Mouse (Mus musculus) CH12.LX (cell line): ENCODE results near the gene Paics. TPM values are rescaled to one million over a fixed set of nuclear protein-coding genes. Genes with fewer than 3 reads are reported as not detected.
"Not testable (repeated sequence)": the region's sequence is repeated elsewhere in the genome, so short reads cannot be mapped to it uniquely, and the experiment has no call there.

Experiments
- DNase-seq: peaks from one replicate; pipeline ENCODE4 v3.0.0-alpha.2; 2013; ENCODE audit errors: extremely low read depth
- H3K27ac ChIP-seq: 2 replicates; pipeline ENCODE4 v1.5.1; 2012; ENCODE audit warnings: low read depth, mild to moderate bottlenecking, control low read depth, moderate library complexity; ENCODE audit not compliant: insufficient read depth
- H3K27me3 ChIP-seq: replicated peaks from 2 replicates; pipeline ENCODE3; 2012; ENCODE audit warnings: inconsistent platforms
- H3K36me3 ChIP-seq, 2 experiments: replicated peaks in 1 of 2; 2 replicates each; pipeline versions ENCODE3 to v1.6.1; 2012; ENCODE audit warnings: inconsistent platforms in 1 of 2, low read length in 1 of 2, mild to moderate bottlenecking in 1 of 2, mixed read lengths in 1 of 2, moderate library complexity in 1 of 2; ENCODE audit not compliant: control insufficient read depth in 1 of 2, insufficient read depth in 1 of 2
- H3K4me1 ChIP-seq, 2 experiments: 2 replicates each; pipeline ENCODE4 v1.6.1; 2012; ENCODE audit warnings: inconsistent platforms in 1 of 2, moderate library complexity in 1 of 2; ENCODE audit not compliant: insufficient read depth in 2 of 2, control insufficient read depth in 1 of 2
- H3K4me2 ChIP-seq: 2 replicates; pipeline ENCODE4 v1.6.1; 2012; ENCODE audit warnings: low read depth, mild to moderate bottlenecking, control low read depth; ENCODE audit not compliant: poor library complexity, insufficient read depth, severe bottlenecking
- H3K4me3 ChIP-seq, 3 experiments: fragments of 150-350 bp in 1 of 3; sonication (generic) in 1 of 3; replicated peaks in 1 of 3; 2 replicates each; pipeline versions ENCODE3 to v1.5.1; 2011 to 2012; ENCODE audit warnings: low read depth in 2 of 3, low read length in 2 of 3, mild to moderate bottlenecking in 2 of 3, moderate library complexity in 2 of 3, control low read depth in 1 of 3, improper control_type of control experiment in 1 of 3, inconsistent platforms in 1 of 3, mixed read lengths in 1 of 3; ENCODE audit not compliant: poor library complexity in 1 of 3
- H3K79me2 ChIP-seq: replicated peaks from 2 replicates; pipeline ENCODE4 v1.6.1; 2012; ENCODE audit warnings: mild to moderate bottlenecking, moderate library complexity; ENCODE audit not compliant: control insufficient read depth, poor library complexity, insufficient read depth, severe bottlenecking; ENCODE audit errors: extremely low read depth
- H3K9ac ChIP-seq: 2 replicates; pipeline ENCODE4 v1.6.1; 2012; ENCODE audit warnings: low read depth, mild to moderate bottlenecking, control low read depth, moderate library complexity; ENCODE audit not compliant: insufficient read depth
- H3K9me3 ChIP-seq: replicated peaks from 2 replicates; pipeline ENCODE3; 2012; ENCODE audit warnings: low read length, inconsistent platforms, mixed read lengths
- BHLHE40 ChIP-seq: IDR thresholded peaks from 2 replicates; pipeline ENCODE4 v1.6.1; 2011; ENCODE audit warnings: mild to moderate bottlenecking, low read depth, low read length, improper control_type of control experiment
- CHD1 ChIP-seq: IDR thresholded peaks from 2 replicates; pipeline ENCODE4 v1.6.1; 2012; ENCODE audit warnings: low read depth, low read length, improper control_type of control experiment, inconsistent platforms
- CHD2 ChIP-seq: IDR thresholded peaks from 2 replicates; pipeline ENCODE4 v1.6.1; 2011; ENCODE audit warnings: low read length, improper control_type of control experiment
- CTCF ChIP-seq, 2 experiments: IDR thresholded peaks in 1 of 2; conservative IDR thresholded peaks in 1 of 2; 2 replicates each; pipeline ENCODE4 v1.5.1; 2011 to 2012; ENCODE audit warnings: low read depth in 2 of 2, low read length in 2 of 2, improper control_type of control experiment in 1 of 2, inconsistent platforms in 1 of 2, mild to moderate bottlenecking in 1 of 2, moderate library complexity in 1 of 2
- EP300 ChIP-seq: IDR thresholded peaks from 2 replicates; pipeline ENCODE4 v1.6.1; 2011; ENCODE audit warnings: low read length, improper control_type of control experiment
- ETS1 ChIP-seq: conservative IDR thresholded peaks from 2 replicates; pipeline ENCODE4 v1.6.1; 2012; ENCODE audit warnings: low read depth, mild to moderate bottlenecking, inconsistent platforms, low read length, improper control_type of control experiment, moderate library complexity
- GABPA ChIP-seq: IDR thresholded peaks from 2 replicates; pipeline ENCODE4 v1.6.1; 2012; ENCODE audit warnings: low read depth, low read length, improper control_type of control experiment, inconsistent platforms; ENCODE audit not compliant: insufficient replicate concordance
- HCFC1 ChIP-seq: IDR thresholded peaks from 2 replicates; pipeline ENCODE4 v1.6.1; 2012; ENCODE audit warnings: low read depth, mild to moderate bottlenecking, inconsistent platforms, low read length, improper control_type of control experiment
- JUND ChIP-seq: conservative IDR thresholded peaks from 2 replicates; pipeline ENCODE4 v1.6.1; 2011; ENCODE audit warnings: low read depth, low read length, improper control_type of control experiment
- KAT2A ChIP-seq: IDR thresholded peaks from 2 replicates; pipeline ENCODE4 v1.6.1; 2012; ENCODE audit warnings: low read length, improper control_type of control experiment, inconsistent platforms; ENCODE audit not compliant: insufficient replicate concordance
- MAX ChIP-seq: IDR thresholded peaks from 2 replicates; pipeline ENCODE4 v1.6.1; 2011; ENCODE audit warnings: low read length, improper control_type of control experiment
- MEF2A ChIP-seq: IDR thresholded peaks from 2 replicates; pipeline ENCODE4 v1.6.1; 2014; ENCODE audit warnings: low read depth, mild to moderate bottlenecking, inconsistent platforms, low read length, improper control_type of control experiment, borderline replicate concordance
- MYC ChIP-seq: IDR thresholded peaks from 2 replicates; pipeline ENCODE4 v1.6.1; 2011; ENCODE audit warnings: low read depth, mild to moderate bottlenecking, improper control_type of control experiment, low read length
- NELFE ChIP-seq: IDR thresholded peaks from 2 replicates; pipeline ENCODE4 v1.6.1; 2011; ENCODE audit warnings: low read depth, low read length, improper control_type of control experiment
- NRF1 ChIP-seq: IDR thresholded peaks from 2 replicates; pipeline ENCODE4 v1.6.1; 2014; ENCODE audit warnings: low read depth, mild to moderate bottlenecking, inconsistent platforms, low read length, improper control_type of control experiment, moderate library complexity
- PAX5 ChIP-seq: IDR thresholded peaks from 2 replicates; pipeline ENCODE4 v1.6.1; 2012; ENCODE audit warnings: low read length, inconsistent platforms, mixed read lengths
- POLR2A ChIP-seq: IDR thresholded peaks from 2 replicates; pipeline ENCODE4 v1.6.1; 2011; ENCODE audit warnings: low read depth, mild to moderate bottlenecking, improper control_type of control experiment, low read length
- POLR2AphosphoS2 ChIP-seq: IDR thresholded peaks from 2 replicates; pipeline ENCODE4 v1.6.1; 2011; ENCODE audit warnings: low read depth, low read length, improper control_type of control experiment
- RAD21 ChIP-seq: IDR thresholded peaks from 2 replicates; pipeline ENCODE4 v1.6.1; 2011; ENCODE audit warnings: low read depth, mild to moderate bottlenecking, low read length, improper control_type of control experiment, moderate library complexity
- RCOR1 ChIP-seq: conservative IDR thresholded peaks from 2 replicates; pipeline ENCODE4 v1.6.1; 2012; ENCODE audit warnings: low read depth, mild to moderate bottlenecking, inconsistent platforms, low read length, improper control_type of control experiment
- SIN3A ChIP-seq: IDR thresholded peaks from 2 replicates; pipeline ENCODE4 v1.6.1; 2012; ENCODE audit warnings: low read length, improper control_type of control experiment, inconsistent platforms
- TCF12 ChIP-seq: IDR thresholded peaks from 2 replicates; pipeline ENCODE4 v1.6.1; 2014; ENCODE audit warnings: low read depth, mild to moderate bottlenecking, inconsistent platforms, low read length, improper control_type of control experiment
- USF2 ChIP-seq: conservative IDR thresholded peaks from 2 replicates; pipeline ENCODE4 v1.6.1; 2011; ENCODE audit warnings: low read depth, low read length, improper control_type of control experiment
- ZKSCAN1 ChIP-seq: IDR thresholded peaks from 2 replicates; pipeline ENCODE4 v1.6.1; 2012; ENCODE audit warnings: low read depth, inconsistent platforms, low read length, improper control_type of control experiment, borderline replicate concordance
- ZMIZ1 ChIP-seq: IDR thresholded peaks from 2 replicates; pipeline ENCODE4 v1.6.1; 2012; ENCODE audit warnings: low read depth, mild to moderate bottlenecking, inconsistent platforms, low read length, improper control_type of control experiment
- ZNF384 ChIP-seq: IDR thresholded peaks from 2 replicates; pipeline ENCODE4 v1.6.1; 2012; ENCODE audit warnings: low read depth, low read length, improper control_type of control experiment, inconsistent platforms
- dilution Hi-C: fragments of 300-500 bp; cut with MboI; formaldehyde crosslinking; loops from 2 replicates; pipeline ENCODE4 v1.14.3; 2020; ENCODE audit warnings: low sequenced_read_pairs; ENCODE audit not compliant: extremely low pct_unique_long_range_greater_than_20kb, extremely low pct_ligation_motif_present
- in situ Hi-C: fragments of 300-500 bp; cut with MboI; formaldehyde crosslinking; loops from 3 replicates; pipeline ENCODE4 v1.14.3; 2019; ENCODE audit warnings: low sequenced_read_pairs, low pct_ligation_motif_present, low pct_unique_long_range_greater_than_20kb, mixed read lengths
- polyA plus RNA-seq: library from polyadenylated mRNA; unstranded; fragments of >175 nt; gene quantifications from 2 replicates; pipeline ENCODE4 v1.2.1, GENCODE M21; 2012; ENCODE audit warnings: low read depth; ENCODE audit not compliant: insufficient read length
- total RNA-seq, 2 experiments: library from RNA; depleted of rRNA; stranded (reverse); fragments of 300-350 nt in 1 of 2; fragments of >200 nt in 1 of 2; gene quantifications; 2 replicates each; pipeline ENCODE4 v1.2.3; 2012 to 2014

Gene Paics
- total and polyA plus RNA-seq, 3 experiments: 259 to 440 (median 274) TPM

GRCm38 (mm10) chr5:76906155-76906499 lies 45.0 kb upstream of the Paics start:
- TF ChIP-seq RAD21 (no peak), TCF12 (no peak), ETS1 (no peak), NELFE (no peak), CTCF (conservative IDR thresholded peaks at IDR 0.05 in 1 of 2, IDR thresholded peaks at IDR 0.05 in 1 of 2; ENCODE audit: low read depth in 2 of 2, low read length in 2 of 2) (no peak), MAX (no peak), CHD2 (no peak), MYC (no peak), POLR2AphosphoS2 (no peak), MEF2A (no peak), KAT2A (no peak), HCFC1 (no peak), CHD1 (no peak), NRF1 (no peak), ZNF384 (no peak)
- no peak for DNase-seq
- H3K4me1 ChIP-seq: peaks cover 0 to 11% of the 10 kb centered on the region in 2 experiments; a peak in 1 of 4 replicates
- H3K4me3 ChIP-seq: peak overlapping the region; percentile 64 to 95 (median 73)
- peaks cover 14 to 32% of the 10 kb centered on the region in 2 experiments for H3K36me3 ChIP-seq
- in situ Hi-C loops: no loop called here
- peak overlapping the region; percentile 59 for H3K27ac ChIP-seq
- peak overlapping the region; percentile 67 for H3K9ac ChIP-seq
- peak overlapping the region; percentile 85 for H3K4me2 ChIP-seq
- H3K9me3 ChIP-seq: no peaks in the 10 kb centered on the region
- no peaks in the 10 kb centered on the region for H3K79me2 ChIP-seq
- dilution Hi-C loops: no loop called here
- H3K27me3 ChIP-seq: no peaks in the 10 kb centered on the region

- dilution Hi-C loops (no loop called here), in situ Hi-C loops (loop anchor here (5.0 kb wide), 1 partner anchor 41 kb away; the partner anchor contains the start of genes Paics and Ppat)
- H3K27ac ChIP-seq: no peak overlapping the region
Measured at GRCm38 (mm10) chr5:76910807-76911206, 40.3 kb upstream of the Paics start.

GRCm38 (mm10) chr5:76912522-76912921 lies 38.6 kb upstream of the Paics start:
- H3K4me2 ChIP-seq, H3K79me2 ChIP-seq, H3K9me3 ChIP-seq, H3K27me3 ChIP-seq, H3K27ac ChIP-seq, dilution Hi-C loops, H3K9ac ChIP-seq, H3K4me1 ChIP-seq, DNase-seq, H3K4me3 ChIP-seq: not testable (repeated sequence)
- in situ Hi-C loops: loop anchor here (5.0 kb wide), 1 partner anchor 40 kb away; the partner anchor contains the start of genes Paics and Ppat
- peaks cover 34 to 67% of the 10 kb centered on the region in 2 experiments for H3K36me3 ChIP-seq

More at GRCm38 (mm10) chr5:76910807-76911206, 40.3 kb upstream of the Paics start:
- TF ChIP-seq PAX5 (no peak), USF2 (no peak), ZMIZ1 (no peak), JUND (no peak), EP300 (no peak), CHD2 (no peak), ZKSCAN1 (no peak), BHLHE40 (no peak), SIN3A (no peak), GABPA (no peak), RAD21 (no peak), NRF1 (no peak), TCF12 (no peak), MYC (no peak), RCOR1 (no peak), POLR2A (no peak)
- no peak overlapping the region for H3K4me2 ChIP-seq
- H3K27me3 ChIP-seq: no peaks in the 10 kb centered on the region
- H3K4me1 ChIP-seq: peaks cover 0 to 11% of the 10 kb centered on the region in 2 experiments; a peak in 1 of 4 replicates
- no peak overlapping the region for H3K4me3 ChIP-seq
- H3K79me2 ChIP-seq: no peaks in the 10 kb centered on the region; the same call in 1 of the 2 replicates
- H3K9me3 ChIP-seq: no peaks in the 10 kb centered on the region
- no peak overlapping the region for H3K9ac ChIP-seq
- DNase-seq: no peak
- peaks cover 31 to 55% of the 10 kb centered on the region in 2 experiments for H3K36me3 ChIP-seq
